Mouse (Mus musculus): ENCODE measurements around the gene Hist2h2aa2.
"Not testable (repeated sequence)": the region's sequence is repeated elsewhere in the genome, so short reads cannot be mapped to it uniquely, and the experiment has no call there.

Gene Hist2h2aa2

DNA sequence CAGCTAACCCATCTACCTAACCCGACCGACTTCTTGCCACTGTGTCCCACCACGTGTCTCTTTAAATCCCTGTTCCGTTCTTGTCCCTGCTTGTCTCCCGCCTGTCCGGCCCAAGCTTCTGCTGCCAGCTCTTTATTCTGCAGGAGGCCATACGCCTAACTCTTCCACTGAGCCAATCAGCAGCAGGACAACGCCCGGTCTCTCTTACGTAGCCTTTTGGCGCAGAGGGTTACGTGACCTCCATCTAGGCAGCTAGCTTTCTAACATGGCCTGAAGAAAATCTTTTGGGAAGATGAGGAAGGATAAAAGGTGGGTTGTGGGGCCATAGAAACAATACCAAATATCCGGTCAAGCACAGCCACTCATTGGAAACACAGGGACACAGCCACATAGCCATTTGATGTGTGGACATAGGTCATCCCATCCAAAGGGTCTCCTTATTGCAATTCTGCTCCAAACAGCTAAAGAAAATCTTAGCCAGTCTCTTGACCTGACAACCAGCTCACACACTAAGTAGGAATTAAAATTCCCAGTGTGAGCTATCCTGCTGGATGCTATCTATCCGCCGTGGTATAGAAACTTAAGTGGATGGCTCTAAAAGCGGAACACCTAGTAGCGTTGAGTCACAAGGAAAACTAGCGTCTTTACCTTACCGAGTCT is 22.3 kb upstream of the Hist2h2aa2 start:
- DNase-seq (ENCODE audit: low spot score in 2 of 2), result peak; percentile 58 to 85

DNA sequence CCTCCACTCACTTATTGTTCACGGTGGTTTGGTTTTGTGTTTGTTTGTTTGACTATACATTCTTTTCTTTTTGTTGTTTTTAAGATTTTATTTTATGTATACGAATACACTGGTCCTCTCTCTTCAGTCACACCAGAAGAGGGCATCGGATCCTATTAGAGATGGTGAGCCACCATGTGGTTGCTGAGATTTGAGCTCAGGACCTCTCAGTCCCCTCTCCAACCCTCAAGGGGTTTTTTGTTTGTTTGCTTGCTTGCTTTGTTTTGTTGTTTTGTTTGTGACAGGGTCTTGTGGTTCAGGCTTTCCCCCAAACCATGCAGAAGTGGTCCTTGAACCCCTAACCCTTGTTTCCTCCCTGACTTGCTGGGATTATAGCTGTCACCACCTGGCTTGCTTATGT is 21.5 kb upstream of the Hist2h2aa2 start:
- no peak for DNase-seq (ENCODE audit: low spot score in 2 of 2)

DNA sequence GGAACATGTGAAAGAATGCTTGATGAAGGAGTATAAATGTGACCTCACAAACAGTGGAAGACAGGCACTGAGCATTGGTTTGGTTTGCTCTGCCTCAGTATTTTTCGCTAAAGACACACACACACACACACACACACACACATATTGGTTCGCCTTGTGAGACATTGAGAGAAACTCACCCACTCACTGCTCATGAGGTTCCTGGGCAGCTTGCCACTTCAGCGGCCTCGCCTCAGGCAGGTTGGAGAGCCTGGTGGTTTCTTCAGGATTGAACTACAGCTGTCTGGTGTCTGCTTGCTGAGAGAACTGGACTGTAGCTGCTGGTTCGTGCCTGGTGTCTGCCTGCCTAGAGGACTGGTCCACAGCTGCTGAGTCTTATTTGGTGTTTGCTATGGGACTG is 20.1 kb upstream of the Hist2h2aa2 start:
- DNase-seq (ENCODE audit: low spot score in 2 of 2), result no peak

DNA sequence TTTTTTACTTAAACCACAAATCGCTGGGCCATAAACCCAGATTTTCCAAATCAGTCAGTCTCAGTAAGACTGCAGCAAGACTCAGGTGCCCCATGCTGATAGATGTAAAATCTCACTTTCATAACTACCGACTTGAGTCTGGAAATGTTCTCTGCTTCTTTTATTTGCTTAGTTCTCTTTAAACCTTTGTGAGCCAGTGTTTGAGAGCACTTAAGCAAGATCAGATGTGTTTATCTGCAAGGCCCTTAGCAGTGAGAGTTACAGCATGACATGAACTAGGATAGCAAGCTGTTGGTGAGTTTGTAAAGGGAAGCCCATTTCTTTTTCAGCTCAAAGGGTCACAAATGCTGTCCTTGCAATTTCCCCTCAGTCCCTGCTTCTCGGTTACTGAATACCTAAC is 17.1 kb upstream of the Hist2h2aa2 start:
- DNase-seq (ENCODE audit: low spot score in 2 of 2), result no peak

DNA sequence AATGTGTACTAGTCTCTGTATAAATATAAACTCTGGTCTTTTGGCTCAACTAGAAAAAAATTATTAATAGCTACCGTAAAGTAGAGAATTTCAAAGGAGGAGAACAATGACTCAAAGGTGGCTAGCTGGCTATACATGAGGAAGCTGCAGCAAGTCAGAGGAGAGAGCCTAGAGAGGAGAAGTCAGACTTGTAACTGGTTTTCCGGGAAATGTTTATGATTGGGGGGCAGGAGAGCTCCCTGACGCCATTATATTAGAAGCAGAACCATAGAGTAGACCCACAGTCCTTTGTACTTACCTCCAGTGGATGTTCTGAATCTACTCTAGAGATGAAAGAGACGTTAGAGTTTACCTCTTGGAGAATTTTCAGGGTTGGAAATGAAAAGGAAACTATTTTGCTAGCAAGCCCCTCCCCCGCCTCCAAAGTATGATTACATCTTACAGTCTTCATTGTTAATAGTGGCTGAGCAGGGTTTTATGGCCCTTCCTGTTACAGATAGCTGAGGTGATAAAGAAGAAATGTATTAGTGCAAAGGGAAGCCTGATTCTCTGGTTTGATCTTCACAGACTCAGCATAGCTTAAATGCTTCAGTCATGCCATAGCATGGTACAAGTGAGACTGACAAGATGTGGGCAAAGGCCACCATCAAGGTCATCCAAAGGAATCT is 16.0 kb upstream of the Hist2h2aa2 start:
- no peak for DNase-seq (ENCODE audit: low spot score in 2 of 2)

DNA sequence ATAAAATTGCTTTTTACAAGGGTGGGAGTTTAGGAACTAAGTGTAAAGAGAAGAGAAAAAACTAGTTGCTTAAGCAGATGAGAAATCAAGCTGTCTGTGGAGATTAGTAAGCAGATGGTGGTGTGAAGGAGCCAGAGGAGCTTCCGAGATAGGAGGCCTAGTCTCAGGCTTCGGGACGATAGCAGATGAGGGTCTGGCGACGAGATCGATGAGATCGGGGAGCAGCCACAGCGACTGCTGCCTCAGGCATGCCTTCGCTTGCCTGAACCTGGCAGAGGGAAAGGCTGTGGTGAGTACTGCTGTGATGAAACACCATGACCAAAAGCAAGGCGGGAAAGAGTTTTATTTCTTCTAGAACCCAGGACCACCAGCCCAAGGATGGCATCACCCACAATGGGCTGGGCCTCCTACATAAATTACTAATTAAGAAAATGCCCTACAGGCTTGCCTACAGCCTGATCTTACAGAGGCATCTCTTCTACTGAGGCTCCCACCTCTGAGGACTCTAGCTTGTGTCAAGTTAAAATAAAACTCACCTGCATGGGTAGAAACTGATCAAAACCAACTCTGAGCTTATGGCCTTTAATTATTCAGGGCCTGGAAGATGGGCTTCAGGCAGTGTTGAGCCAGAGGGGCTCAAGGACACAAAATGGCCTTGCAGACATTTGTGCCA is 14.7 kb upstream of the Hist2h2aa2 start:
- DNase-seq (ENCODE audit: low spot score in 2 of 2), result peak in 1 of 2 experiments; percentile 45

DNA sequence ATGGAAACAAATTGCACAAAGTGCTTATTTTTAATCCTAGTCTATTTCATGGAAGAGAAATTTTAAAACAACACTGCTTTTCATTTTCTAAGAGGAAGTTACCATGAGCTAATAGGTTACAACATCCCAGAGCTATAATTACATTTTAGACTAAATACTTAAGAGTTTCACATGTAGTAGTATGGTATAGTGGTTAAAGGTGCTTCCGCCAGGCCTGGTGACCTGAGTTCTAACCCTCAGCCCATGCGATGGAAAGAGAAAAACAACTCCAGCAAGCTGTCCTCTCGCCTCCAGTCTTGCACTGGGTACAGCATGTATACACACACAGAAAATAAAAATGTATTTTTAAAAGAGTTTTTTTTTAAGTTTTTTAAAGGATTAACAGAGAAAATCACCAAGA is 11.7 kb upstream of the Hist2h2aa2 start:
- DNase-seq (ENCODE audit: low spot score in 2 of 2), result no peak

DNA sequence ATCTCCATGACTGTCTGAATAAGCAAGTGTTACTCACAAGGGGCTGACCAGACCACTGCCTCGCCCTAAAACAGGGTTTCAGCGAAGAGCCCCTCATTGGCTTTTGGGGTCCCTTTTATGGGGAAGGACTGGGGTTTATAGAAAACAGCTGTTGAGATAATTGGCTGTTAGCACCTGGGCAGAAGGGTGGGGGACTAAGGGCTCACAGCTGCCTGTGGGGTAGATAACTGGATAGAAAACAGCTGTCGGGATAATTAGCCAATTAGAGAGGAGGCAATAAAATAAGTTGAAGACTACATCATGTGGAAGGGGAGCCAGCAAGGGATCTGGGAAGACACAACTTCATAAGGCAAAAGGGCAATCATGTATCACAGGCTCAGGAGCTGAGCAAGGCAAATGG is 10.8 kb upstream of the Hist2h2aa2 start:
- no peak for DNase-seq (ENCODE audit: low spot score in 2 of 2)

DNA sequence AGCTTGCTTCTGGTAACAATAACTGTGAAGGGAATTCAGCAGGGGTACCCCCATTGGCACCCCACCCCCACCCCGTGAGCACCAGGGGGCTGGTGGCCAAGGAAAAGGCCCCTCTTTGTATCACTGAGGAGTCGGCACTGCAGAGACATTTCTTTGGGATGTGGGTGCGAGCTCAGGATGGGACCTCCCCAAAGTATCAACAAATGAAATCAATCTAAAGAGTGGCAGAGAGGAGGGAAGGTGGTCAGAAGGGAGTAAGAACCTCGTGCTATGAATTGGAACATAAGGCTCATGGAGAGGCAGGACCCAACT is 8.9 kb upstream of the Hist2h2aa2 start:
- no peak for DNase-seq (ENCODE audit: low spot score in 2 of 2)

DNA sequence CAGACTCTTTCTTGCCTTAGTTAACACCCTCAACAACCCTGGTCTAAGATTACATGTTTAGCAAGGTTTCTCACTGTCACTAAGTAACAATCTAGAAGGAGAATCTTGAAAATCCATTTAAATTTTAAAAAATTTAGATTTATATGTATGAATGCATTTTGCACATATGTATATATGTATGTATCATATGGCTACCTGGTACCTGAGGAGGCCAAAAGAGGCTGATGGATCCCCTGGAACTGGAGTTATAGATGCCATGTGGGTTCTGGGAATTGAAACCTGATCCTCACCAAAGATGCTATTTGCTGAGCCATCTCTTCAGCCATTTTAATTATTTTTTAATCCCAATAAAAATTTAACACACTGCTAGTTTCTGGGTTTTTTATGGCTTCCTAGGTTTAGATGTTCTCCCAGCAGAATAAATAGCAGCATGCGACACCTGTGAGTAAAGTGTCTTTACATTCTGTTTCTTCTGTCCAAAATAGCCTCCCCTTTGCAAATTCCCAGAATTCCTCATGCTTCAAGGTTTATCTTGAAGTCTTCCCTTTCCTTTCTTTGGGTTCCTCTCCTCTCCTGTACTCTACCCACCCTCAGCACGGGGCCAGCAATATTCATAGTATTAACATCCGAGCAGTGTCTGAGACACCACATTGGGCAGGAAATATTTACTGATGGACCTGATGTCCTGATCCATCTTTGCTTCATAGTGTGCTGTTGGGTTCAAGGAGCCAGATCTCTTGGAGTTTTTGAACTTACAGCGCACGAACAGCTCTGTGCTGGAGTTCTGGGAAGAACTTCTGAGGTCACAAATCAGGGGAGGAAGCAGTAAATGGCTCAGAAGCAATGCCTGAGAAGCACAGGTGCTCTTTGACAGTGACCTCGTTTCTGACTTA is 8.3 kb upstream of the Hist2h2aa2 start:
- DNase-seq (ENCODE audit: low spot score in 2 of 2), result no peak

DNA sequence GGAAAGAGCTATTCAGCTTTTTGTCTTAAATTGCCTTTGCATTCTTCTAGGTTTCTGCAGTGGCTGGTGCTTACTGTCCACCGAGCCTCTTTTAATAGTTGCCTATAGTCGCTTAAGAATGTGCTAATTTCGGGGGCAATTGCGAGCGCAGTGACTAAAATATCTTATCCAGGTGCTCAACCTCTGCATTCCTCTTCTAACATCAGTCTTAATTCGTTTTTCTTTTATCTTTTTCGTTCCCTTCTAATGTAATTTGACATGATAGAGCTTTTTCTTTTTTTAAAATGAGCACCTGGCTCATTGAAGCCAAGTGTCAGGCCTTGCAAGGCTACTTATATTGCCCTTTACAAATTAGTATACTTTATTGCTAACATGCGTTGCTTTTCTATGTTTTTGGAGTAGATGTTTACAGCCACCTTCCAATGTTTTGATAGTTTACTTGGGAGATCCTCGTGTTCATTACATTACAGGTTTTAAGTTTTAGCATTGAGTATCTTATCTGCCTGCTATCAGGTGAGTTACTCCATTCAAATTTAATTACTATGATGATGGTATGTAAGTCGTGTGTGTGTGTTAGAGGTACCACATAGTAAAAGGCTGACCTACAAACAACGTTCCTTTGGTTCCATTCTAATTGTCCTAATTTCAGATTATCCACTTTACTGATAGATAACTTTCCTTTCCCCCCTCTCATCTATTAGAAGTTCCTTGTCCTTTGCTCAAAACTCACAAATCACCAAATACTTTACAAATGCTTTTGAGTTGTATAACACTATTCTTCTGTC is 7.5 kb upstream of the Hist2h2aa2 start:
- DNase-seq (ENCODE audit: low spot score in 2 of 2), result no peak

DNA sequence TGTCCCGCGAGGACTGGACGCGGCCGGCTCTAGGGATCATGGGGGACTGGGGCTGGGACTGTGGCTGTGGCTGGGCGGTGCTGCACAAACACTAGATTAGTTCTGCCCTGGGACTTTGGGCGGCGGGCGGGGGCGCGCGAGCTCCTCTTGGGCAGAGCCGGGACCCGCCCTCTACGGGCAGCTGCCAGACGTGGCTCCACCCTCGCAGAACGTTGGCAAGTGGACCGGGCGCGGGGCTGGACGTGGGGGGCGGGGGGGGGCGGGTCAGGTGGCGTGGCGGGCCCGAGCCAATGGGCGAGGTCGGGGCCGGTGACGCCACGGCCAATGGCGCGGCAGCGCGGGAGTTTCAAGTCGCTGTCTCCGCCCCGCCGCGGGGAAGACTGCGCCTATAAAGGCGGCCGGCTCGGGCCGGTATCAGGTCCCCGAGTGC is 6.4 kb upstream of the Hist2h2aa2 start, which contains the start of gene Hist2h3c1:
Hist2h3c1 (plus strand) TSS at position 259 of the 430 bp plus-strand sequence.
- DNase-seq (ENCODE audit: low spot score in 2 of 2), result not testable (repeated sequence)

DNA sequence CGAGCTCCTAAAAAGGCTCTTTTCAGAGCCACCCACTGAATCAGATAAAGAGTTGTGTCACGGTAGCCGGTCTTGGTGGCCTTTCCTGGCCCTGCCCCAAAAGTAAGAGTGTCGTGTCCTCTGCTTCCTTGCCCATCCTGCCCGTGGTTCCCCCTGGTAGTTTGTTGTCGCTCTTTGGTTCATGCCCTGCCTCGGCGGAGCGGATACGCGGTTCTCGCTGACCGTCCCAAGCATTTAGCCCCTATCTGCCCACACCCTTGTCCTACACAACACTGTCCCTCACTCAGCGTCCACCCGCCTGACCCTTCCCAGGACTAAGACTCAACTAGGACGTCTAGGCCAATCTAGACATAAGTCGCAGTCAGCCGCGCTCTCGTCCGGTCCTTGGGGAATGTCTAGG is 5.9 kb upstream of the Hist2h2aa2 start:
- not testable (repeated sequence) for DNase-seq (ENCODE audit: low spot score in 2 of 2)

DNA sequence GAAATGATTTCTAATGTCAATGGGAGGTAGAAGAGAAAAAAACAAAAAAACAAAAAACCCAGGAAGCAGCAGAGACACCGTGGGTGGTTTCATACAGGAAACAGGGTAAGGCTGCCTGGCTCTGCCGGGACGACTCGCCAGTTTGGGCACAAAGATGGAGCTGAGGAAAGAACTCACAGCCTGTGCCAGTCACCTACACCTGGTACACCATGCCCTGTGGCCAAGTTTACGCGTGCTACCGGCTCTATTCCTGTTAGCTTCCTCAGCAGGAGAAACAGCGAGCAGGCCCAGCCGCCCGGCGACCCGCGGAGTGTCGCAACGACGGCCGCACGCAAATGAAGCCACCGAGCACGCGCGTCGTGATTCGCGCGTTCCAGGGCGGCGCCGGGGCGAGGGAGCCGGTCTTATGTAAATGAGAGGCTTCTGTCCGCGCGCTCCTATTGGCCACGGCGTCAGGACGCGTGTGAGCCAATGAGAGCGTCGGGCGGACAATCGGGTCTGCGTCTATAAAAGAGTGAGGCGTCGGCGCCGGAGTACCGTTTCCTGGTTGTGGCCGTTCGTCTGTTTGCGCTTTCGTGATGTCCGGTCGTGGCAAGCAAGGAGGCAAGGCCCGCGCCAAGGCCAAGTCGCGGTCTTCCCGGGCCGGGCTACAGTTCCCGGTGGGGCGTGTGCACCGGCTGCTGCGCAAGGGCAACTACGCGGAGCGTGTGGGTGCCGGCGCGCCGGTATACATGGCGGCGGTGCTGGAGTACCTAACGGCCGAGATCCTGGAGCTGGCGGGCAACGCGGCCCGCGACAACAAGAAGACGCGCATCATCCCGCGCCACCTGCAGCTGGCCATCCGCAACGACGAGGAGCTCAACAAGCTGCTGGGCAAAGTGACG is 5.2 kb upstream of the Hist2h2aa2 start, which contains the start of gene Hist2h2aa1:
Hist2h2aa1 (plus strand) TSS at position 495 of the 884 bp plus-strand sequence.
- DNase-seq (ENCODE audit: low spot score in 2 of 2), result peak; percentile 79 to 83

DNA sequence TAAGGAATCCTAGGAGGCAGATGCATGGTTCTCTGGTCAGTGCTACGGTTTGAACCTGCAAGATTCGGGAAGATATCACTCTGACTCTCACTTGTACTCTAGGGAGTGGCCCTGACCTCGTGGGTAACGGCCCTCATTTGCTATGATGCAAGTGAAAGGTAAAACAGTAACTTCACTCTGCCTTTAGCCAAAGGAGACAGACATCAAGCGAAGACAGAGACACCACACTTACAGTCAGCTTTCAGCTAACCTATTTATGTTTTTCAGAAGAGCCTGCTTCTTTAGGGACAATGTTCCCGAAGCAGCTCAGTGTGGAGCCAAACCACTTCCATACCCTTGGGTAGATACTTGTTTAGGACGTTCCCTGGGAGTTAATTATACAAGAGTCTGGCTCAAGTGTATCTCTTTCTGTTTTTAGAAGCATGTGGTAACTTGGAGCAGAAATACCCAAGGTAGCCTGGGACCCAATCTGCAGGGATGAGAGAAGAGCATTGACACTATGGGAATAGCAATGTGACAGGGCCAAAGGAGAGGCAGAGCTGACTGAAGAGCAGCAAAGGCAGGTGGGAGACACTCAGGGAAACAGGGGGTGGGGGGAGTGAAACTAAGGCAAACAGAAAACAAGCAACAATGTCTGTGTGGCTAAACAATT is 4.0 kb upstream of the Hist2h2aa2 start:
- no peak for DNase-seq (ENCODE audit: low spot score in 2 of 2)

DNA sequence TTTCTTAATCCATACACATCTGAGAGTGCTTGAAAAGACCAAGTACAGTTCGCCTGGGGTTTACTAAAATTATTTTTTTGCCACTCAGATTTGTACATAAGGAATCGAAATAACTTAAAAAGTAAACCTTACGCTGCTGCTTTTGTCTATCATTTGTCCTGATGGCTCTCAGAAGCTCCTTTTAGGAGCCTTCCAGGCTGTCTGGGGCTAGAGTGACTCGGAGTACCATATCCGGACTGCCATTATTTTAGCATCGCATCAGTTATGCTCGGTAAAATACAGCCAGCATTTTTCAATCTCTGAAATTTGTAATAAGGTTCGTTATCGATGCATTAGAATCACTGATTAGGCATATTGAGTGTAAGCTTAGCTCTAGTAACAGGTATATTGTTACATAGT is 722 bp upstream of the Hist2h2aa2 start:
- no peak for DNase-seq (ENCODE audit: low spot score in 2 of 2)

DNA sequence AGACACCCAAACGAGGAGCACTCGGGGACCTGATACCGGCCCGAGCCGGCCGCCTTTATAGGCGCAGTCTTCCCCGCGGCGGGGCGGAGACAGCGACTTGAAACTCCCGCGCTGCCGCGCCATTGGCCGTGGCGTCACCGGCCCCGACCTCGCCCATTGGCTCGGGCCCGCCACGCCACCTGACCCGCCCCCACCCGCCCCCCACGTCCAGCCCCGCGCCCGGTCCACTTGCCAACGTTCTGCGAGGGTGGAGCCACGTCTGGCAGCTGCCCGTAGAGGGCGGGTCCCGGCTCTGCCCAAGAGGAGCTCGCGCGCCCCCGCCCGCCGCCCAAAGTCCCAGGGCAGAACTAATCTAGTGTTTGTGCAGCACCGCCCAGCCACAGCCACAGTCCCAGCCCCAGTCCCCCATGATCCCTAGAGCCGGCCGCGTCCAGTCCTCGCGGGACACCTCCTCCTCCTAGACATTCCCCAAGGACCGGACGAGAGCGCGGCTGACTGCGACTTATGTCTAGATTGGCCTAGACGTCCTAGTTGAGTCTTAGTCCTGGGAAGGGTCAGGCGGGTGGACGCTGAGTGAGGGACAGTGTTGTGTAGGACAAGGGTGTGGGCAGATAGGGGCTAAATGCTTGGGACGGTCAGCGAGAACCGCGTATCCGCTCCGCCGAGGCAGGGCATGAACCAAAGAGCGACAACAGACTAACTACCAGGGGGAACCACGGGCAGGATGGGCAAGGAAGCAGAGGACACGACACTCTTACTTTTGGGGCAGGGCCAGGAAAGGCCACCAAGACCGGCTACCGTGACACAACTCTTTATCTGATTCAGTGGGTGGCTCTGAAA is 902 bp downstream of the Hist2h2aa2 start, which contains the start of gene Hist2h3c2:
Hist2h3c2 (minus strand) TSS at position 174 of the 840 bp plus-strand sequence.
- not testable (repeated sequence) for DNase-seq (ENCODE audit: low spot score in 2 of 2)

DNA sequence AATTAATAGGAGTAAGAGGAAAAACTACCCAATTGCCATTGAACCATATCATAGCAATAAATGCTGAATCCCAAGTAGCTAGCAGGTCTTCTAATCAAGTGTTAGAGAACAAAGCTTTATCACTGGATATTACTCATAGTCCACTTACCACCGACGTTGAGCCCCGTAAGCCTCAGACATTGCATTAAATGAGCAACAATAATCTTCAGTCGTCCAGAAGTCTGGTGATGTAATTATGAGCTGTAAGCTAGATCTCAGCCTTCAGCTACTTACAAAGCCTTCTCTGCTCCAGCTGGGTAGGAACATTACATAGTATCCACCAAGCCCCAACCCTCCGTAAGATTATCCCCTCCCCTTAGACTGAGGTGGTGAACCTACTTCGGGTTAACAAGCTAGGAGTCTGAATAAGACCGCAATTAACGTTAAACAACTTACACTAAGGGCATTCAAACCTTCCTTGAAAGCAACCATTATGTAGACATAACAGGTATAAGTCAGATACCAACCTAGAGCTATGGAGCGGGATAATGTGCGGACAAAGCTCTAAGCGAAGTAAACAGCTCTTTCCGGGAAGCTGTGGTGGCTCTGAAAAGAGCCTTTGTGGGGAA is 2.1 kb downstream of the Hist2h2aa2 start:
- DNase-seq (ENCODE audit: low spot score in 2 of 2), result no peak
